Mouse (Mus musculus): ENCODE measurements around the gene Stk11. TPM values are rescaled to one million over a fixed set of nuclear protein-coding genes. Genes with fewer than 3 reads are reported as not detected.
A peak's percentile ranks its signal among the peaks of the same experiment; 100 is the strongest.

The Stk11 gene
- polyA plus RNA-seq, 1 experiment from 2014 or later: 18.1 TPM

DNA sequence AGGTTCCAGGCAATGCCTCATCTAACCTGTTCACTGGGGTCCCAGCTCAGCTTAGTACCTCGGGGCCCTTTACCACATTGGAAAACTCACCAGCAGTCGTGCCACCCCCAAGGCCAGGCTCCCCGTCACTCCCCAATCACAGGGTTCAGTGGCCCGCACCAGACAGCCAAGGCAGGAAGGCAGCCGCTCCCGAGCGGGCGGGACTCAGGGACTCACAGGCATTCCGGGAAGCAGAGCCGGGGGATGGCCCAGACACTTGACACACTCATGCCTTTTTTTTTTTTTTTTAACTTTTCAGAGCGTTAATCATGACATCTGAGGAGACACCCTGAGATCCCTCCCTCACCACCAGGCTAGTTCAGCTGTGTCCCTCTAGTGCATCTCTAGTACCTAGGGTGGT, 14.6 kb upstream of the Stk11 start:
- DNase-seq (ENCODE audit: extremely low spot score, low spot score): no peak
- 74% methylated on average over 11 of the region's 11 CpGs for WGBS
- Histone ChIP-seq H3K4me3 (peak overlapping the region; percentile 85; the same call in 1 of the 2 replicates), H3K27me3 (ENCODE audit: poor library complexity, severe bottlenecking) (no peaks in the 10 kb centered on the region), H3K4me1 (peaks cover 63% of the 10 kb centered on the region), H3K9me3 (no peaks in the 10 kb centered on the region), H3K36me3 (replicated peaks) (no peaks in the 10 kb centered on the region), H3K27ac (no peak overlapping the region)

DNA sequence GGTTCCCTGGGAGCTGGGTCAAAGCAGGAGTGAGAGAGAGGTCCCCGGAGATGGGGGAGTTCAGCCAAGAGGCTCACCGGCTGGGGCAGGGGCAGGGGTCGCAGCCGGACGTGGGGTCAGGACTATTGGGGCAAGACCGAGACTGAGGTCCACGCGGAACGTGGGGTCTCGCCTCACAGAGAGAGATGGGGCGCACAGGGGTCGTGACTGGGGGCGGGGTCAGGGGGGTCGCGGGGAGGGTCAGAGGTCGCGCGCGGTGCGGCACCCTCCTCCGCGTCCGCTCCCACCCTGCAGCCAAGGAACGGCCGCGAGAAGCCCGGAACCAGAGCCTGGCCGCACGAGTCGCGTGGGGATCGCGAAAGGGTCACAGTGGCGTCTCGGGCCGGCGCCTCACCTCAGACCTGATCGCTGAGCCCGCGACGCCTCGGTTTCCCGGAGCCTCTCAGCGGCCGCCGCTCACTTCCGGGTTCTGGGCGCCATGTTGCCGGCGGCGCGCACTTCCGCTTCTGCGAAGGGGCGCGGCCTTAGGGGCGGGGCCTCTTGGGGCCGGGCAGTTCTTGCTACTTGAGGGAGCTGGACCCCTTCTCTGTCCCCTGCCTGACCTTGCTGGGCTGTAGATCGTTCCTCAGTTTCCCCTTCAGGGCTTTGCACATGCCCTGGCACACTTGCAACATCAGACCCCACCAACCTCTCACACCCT, 13.2 kb upstream of the Stk11 start:
- no peaks in the 10 kb centered on the region for H3K36me3 ChIP-seq (replicated peaks)
- peak overlapping the region; percentile 95 for H3K27ac ChIP-seq
- no peaks in the 10 kb centered on the region for H3K27me3 ChIP-seq (ENCODE audit: poor library complexity, severe bottlenecking)
- peak; percentile 87 for DNase-seq (ENCODE audit: extremely low spot score, low spot score)
- H3K4me3 ChIP-seq: peak overlapping the region; percentile 85
- H3K4me1 ChIP-seq: peaks cover 49% of the 10 kb centered on the region
- WGBS: 1% methylated on average over 59 of the region's 59 CpGs
- H3K9me3 ChIP-seq: no peaks in the 10 kb centered on the region

DNA sequence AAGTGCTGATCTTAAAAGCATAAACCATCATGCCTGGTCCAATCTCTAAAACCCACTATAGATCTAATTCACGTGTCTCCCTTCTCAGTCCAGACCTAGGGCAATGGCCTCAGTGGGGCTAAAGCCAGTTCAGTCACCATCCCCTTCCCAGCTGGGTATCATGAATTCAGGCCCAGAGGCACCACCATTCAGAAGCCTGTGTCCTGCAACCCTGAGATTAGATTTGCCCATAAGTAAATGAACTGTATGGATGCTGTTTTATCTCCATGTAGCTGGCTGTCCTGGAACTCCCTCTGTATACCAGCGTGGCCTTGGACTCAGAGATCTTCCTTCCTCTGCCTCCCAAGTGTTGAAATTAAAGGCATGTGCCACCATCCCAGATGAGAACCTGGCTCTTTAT, 12.6 kb upstream of the Stk11 start:
- Histone ChIP-seq H3K4me3 (peak overlapping the region; percentile 85), H3K4me1 (peaks cover 42% of the 10 kb centered on the region), H3K9me3 (no peaks in the 10 kb centered on the region), H3K27ac (peak overlapping the region; percentile 95), H3K36me3 (replicated peaks) (no peaks in the 10 kb centered on the region), H3K27me3 (ENCODE audit: poor library complexity, severe bottlenecking) (no peaks in the 10 kb centered on the region)
- no peak for DNase-seq (ENCODE audit: extremely low spot score, low spot score)
- WGBS: 78% methylated on average over 2 of the region's 2 CpGs

DNA sequence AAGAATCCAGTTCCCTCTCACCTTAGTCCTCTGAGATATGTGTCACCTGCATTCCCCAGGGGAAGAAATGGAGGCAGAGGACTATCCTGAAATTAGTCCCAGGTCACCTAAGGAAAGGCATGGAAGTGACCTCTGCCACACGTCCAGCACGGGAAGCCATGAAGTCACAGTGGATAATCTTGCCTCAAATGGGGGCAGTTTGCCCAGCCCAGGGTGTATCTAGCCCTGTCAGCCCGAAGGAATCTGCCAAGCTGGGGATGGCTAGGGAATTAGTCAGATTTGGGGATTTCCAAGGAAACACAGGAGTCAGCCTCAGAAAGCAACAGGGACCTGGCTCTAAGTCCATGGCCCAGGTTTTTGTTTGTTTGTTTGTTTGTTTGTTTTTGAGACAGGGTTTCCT, 11.4 kb upstream of the Stk11 start:
- H3K4me3 ChIP-seq: no peak overlapping the region
- DNase-seq (ENCODE audit: extremely low spot score, low spot score): no peak
- 83% methylated on average over 3 of the region's 3 CpGs for WGBS
- no peak overlapping the region for H3K27ac ChIP-seq
- H3K4me1 ChIP-seq: peaks cover 31% of the 10 kb centered on the region
- no peaks in the 10 kb centered on the region for H3K27me3 ChIP-seq (ENCODE audit: poor library complexity, severe bottlenecking)
- no peaks in the 10 kb centered on the region for H3K36me3 ChIP-seq (replicated peaks)
- no peaks in the 10 kb centered on the region for H3K9me3 ChIP-seq

DNA sequence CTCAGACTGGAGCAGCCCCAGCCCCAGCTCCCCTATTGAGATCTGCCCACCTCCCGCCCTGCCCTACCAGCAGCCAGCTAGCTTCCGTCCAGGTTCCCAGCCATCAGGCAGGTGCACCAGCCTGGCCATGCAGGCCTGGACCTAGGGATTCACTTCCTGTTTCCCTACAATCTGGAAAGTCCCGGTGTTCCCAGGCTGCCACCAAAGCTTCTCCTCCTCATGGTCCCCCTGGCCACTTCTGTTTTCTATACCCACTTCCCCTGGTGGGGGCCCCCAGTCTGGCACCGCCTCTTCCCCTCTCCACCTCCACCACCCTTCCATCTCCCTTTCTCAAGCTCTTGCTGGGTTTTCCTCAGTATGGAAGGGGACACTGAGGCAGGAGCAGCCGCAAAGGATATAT, 10.1 kb upstream of the Stk11 start, which contains the start of gene Sbno2:
Sbno2 (minus strand) TSS at position 112 of the 400 bp plus-strand sequence.
- no peaks in the 10 kb centered on the region for H3K9me3 ChIP-seq
- no peaks in the 10 kb centered on the region for H3K36me3 ChIP-seq (replicated peaks)
- no peak within 1 kb of the TSS; the same call in 1 of the 2 replicates for H3K27ac ChIP-seq
- 74% methylated on average over 5 of the region's 5 CpGs for WGBS
- DNase-seq (ENCODE audit: extremely low spot score, low spot score): no peak
- peaks cover 26% of the 10 kb centered on the region for H3K4me1 ChIP-seq
- H3K27me3 ChIP-seq (ENCODE audit: poor library complexity, severe bottlenecking): no peaks in the 10 kb centered on the region
- no peak within 1 kb of the TSS for H3K4me3 ChIP-seq

DNA sequence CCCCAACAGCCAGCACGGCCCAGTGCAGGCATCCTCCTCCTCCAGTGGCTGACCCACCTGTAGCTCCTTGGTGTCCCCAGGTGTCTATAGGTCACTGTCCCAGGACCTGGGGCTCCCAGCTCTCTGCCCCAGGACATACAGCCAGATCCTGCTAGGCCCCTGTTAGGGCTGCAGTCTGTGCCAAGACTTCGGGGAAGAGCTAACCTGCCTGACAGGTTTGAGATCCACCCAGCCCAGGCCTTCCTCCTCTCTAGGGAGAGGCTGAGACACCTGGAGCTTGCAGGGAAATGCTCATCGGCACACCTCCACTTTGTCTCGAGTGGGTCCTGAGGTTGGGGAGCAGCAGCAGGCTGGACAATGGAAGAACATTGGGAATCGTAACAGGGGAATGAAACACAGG, 9.7 kb upstream of the Stk11 start:
- Histone ChIP-seq H3K27ac (no peak overlapping the region; the same call in 1 of the 2 replicates), H3K9me3 (no peaks in the 10 kb centered on the region), H3K4me3 (no peak overlapping the region), H3K27me3 (ENCODE audit: poor library complexity, severe bottlenecking) (no peaks in the 10 kb centered on the region), H3K4me1 (peaks cover 21% of the 10 kb centered on the region), H3K36me3 (replicated peaks) (no peaks in the 10 kb centered on the region)
- DNase-seq (ENCODE audit: extremely low spot score, low spot score): no peak
- WGBS: 70% methylated on average over 5 of the region's 5 CpGs

DNA sequence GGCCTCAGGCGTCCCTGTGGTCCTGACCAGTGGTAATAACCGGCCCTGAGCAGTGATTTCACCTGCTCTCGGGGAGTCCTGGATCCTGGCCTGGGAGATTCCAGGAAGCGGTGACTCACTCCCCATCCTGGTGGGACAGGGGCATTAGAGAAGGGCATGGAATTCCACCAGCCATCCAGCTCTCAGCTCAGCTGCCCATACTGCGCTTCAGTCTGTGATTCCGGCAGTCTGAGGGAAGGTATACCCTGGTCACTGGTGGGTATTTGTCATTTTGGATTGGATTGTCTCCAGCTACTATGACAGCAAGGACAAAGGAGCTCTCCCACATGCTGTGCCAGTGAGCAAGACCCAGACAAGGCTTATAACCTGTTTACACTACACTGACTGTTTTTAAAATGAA, 7.9 kb upstream of the Stk11 start:
- H3K4me3 ChIP-seq: no peak overlapping the region
- H3K27me3 ChIP-seq (ENCODE audit: poor library complexity, severe bottlenecking): no peaks in the 10 kb centered on the region
- H3K9me3 ChIP-seq: no peaks in the 10 kb centered on the region
- H3K36me3 ChIP-seq (replicated peaks): no peaks in the 10 kb centered on the region
- peaks cover 5% of the 10 kb centered on the region for H3K4me1 ChIP-seq
- WGBS: 71% methylated on average over 6 of the region's 6 CpGs
- DNase-seq (ENCODE audit: extremely low spot score, low spot score): no peak
- no peak overlapping the region for H3K27ac ChIP-seq

DNA sequence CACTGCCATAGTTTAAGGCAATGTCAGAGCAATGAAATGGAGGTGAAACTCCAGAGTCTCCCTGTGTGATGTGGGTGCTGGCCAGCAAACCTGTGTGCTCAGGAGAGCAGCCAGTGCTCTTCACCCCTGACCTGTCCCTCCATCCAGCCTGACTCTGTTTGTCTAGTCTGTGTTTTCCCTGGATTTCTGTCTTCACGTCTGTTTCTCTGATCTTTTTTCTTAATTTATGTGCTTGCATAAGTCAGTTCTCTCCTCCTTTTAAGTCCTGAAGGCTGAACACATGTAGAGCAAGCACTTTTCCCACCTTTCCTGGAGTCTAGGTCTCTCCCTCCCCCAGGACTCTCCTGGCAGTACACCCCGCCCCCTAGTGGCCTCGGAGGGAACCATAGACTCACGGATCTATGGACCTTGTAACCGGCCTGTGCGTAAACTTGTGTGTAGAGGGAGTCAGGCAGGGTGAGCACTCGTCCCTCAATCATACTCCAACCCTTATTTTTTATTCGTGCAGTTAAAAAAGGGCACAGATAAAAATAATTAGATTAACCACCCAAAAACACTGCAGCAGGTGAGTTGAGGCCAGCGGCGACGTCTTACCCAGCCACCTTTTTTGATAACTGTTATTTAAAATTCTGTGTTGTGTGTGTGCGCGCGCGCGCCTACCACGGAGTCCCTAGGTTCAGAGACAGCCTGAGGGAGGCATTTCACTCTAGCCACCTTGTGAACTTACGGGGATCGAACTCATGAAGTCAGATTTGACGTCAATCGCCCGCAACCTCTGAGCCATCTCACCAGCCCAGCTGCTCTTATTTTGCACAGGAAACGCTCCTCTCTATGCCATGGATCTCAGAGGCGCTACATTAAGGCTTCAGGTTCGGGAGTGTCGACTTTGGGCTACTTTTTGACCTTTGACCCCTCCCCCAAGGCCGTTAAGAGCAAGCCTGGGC, 990 bp upstream of the Stk11 start:
- Histone ChIP-seq H3K4me1 (peaks cover 43% of the 10 kb centered on the region), H3K4me3 (peak overlapping the region; percentile 93), H3K27ac (peak overlapping the region; percentile 93), H3K27me3 (ENCODE audit: poor library complexity, severe bottlenecking) (no peaks in the 10 kb centered on the region), H3K9me3 (no peaks in the 10 kb centered on the region), H3K36me3 (replicated peaks) (peaks cover 26% of the 10 kb centered on the region)
- peak; percentile 88 for DNase-seq (ENCODE audit: extremely low spot score, low spot score)
- 2% methylated on average over 27 of the region's 27 CpGs for WGBS

DNA sequence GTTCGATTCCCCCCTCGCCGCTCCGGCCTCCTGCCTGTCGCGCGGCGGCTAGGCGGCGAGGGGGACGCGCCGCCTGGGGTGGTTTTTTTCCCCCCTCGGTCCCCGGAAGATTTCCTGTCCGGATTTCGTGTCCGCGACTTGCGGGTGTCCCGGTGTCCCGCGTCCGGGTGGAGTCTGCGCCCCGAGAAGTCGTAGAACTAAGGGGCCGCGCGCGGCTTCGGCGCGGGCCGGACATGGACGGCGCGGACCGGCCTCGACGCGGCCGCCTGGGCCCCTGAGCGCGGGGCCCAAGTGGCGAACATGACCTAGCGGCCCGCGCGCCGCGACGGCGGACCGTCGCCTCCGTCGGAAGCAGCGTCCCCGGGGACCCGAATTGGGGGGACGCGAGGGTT, 337 bp downstream of the Stk11 start:
- under 1% methylated on average over 63 of the region's 63 CpGs for WGBS

DNA sequence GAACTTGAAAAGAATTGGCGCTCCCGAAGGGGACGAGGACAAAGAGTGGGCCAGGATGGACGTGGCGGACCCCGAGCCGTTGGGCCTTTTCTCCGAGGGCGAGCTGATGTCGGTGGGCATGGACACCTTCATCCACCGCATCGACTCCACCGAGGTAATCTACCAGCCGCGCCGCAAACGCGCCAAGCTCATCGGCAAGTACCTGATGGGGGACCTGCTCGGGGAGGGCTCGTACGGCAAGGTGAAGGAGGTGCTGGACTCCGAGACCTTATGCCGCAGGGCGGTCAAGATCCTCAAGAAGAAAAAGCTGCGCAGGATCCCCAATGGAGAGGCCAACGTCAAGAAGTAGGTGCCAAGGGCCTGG, 942 bp downstream of the Stk11 start:
- H3K4me3 ChIP-seq: peak overlapping the region; percentile 93
- peak overlapping the region; percentile 93 for H3K27ac ChIP-seq

More for the DNA sequence above, 337 bp downstream of the Stk11 start:
- Histone ChIP-seq H3K27ac (peak overlapping the region; percentile 93), H3K9me3 (no peaks in the 10 kb centered on the region), H3K4me3 (peak overlapping the region; percentile 93), H3K27me3 (ENCODE audit: poor library complexity, severe bottlenecking) (no peaks in the 10 kb centered on the region), H3K36me3 (replicated peaks) (peaks cover 40% of the 10 kb centered on the region), H3K4me1 (peaks cover 50% of the 10 kb centered on the region)
- DNase-seq (ENCODE audit: extremely low spot score, low spot score): no peak

DNA sequence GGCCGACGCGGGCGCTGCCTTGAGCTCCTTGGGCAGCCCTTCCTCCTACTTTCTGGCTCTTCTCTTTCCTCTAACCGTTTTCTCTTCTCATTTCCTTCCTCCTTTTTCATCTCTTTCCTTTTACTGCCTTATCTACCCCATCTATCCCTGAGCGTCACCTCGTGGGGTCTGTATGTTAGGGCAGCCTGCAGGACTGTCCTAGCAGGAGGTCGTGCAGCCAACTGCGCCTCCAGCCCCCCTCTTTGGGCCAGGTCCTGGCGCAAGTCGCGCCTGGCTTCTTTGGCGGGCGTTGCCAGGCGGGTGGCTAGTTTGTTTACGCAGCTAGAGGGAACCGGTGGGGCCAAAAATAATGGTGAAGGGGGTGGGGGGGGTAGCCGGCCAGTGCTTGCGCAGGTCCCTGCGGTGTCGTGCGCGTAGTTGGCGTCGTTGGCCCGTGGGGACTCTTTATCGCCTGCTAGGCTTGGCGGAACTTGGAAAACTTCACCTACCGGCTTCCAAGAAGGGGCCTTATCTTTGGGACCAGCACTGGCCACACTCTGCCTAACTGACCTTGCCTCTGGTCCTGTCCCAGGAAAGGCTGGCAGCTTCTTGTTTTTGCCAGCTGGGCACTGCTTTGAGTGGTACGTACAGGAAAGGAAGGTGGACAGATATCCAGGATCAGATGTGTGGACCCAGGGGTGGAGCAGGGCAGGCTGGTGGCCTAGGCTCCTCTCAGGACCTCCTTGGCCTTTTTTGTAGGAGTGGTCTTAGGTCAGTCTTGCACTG, 1.5 kb downstream of the Stk11 start:
- peak overlapping the region; percentile 93 for H3K27ac ChIP-seq

More for the DNA sequence above, 942 bp downstream of the Stk11 start:
- WGBS: 1% methylated on average over 27 of the region's 27 CpGs
- H3K36me3 ChIP-seq (replicated peaks): peaks cover 46% of the 10 kb centered on the region
- DNase-seq (ENCODE audit: extremely low spot score, low spot score): no peak
- no peaks in the 10 kb centered on the region; the same call in 1 of the 2 replicates for H3K9me3 ChIP-seq
- H3K4me1 ChIP-seq: peaks cover 50% of the 10 kb centered on the region
- no peaks in the 10 kb centered on the region for H3K27me3 ChIP-seq (ENCODE audit: poor library complexity, severe bottlenecking)

DNA sequence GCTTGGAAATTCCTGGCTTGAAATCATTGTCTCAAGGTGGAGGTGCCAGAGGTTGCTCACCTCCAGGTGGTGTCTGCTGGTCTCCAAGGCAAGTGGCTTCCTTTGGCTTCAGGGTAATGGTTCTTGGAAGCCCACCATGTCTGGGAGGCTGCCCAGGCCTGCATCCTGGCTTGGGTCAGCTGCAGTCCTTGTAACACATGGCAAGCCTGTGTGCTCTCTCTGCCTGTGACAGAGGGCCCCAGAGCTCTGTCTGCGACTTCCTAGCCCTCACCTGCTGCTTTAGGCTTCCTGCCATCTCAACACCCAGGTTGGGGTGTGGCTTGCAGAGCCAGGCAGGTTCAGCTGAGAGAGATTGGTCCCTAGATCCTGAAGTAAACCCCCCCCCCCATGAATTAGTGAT, 2.1 kb downstream of the Stk11 start:
- DNase-seq (ENCODE audit: extremely low spot score, low spot score): no peak
- peak overlapping the region; percentile 93 for H3K4me3 ChIP-seq
- WGBS: 76% methylated on average over 1 of the region's 1 CpGs
- H3K27ac ChIP-seq: peak overlapping the region; percentile 93
- no peaks in the 10 kb centered on the region for H3K27me3 ChIP-seq (ENCODE audit: poor library complexity, severe bottlenecking)
- H3K36me3 ChIP-seq (replicated peaks): peaks cover 57% of the 10 kb centered on the region
- no peaks in the 10 kb centered on the region; the same call in 1 of the 2 replicates for H3K9me3 ChIP-seq
- peaks cover 50% of the 10 kb centered on the region for H3K4me1 ChIP-seq

More for the DNA sequence above, 1.5 kb downstream of the Stk11 start:
- H3K9me3 ChIP-seq: no peaks in the 10 kb centered on the region; the same call in 1 of the 2 replicates
- DNase-seq (ENCODE audit: extremely low spot score, low spot score): no peak
- peaks cover 51% of the 10 kb centered on the region for H3K36me3 ChIP-seq (replicated peaks)
- H3K4me1 ChIP-seq: peaks cover 50% of the 10 kb centered on the region
- 12% methylated on average over 30 of the region's 30 CpGs for WGBS
- H3K27me3 ChIP-seq (ENCODE audit: poor library complexity, severe bottlenecking): no peaks in the 10 kb centered on the region
- H3K4me3 ChIP-seq: peak overlapping the region; percentile 93

All from forebrain, embryonic 10.5 days (tissue).